Mouse (Mus musculus): ENCODE measurements at regions not wholly inside any gene's neighbourhood (a gene's known extent, or its start where the extent isn't known, plus 50 kb on each side); places are given as distances from the start of the nearest gene placed in this dataset.

- TF ChIP-seq EP300 (IDR thresholded peaks at IDR 0.05) (no peak), CTCF (IDR thresholded peaks at IDR 0.05) (no peak)
- DNase-seq (ENCODE audit: low spot score) (no peak), ATAC-seq (no peak)
- H3K4me2 ChIP-seq (replicated peaks; ENCODE audit: low read depth, low read length): no peak overlapping the region
- WGBS: 85% methylated on average over 9 of the region's 9 CpGs
- no peaks in the 10 kb centered on the region for H3K27me3 ChIP-seq (replicated peaks; ENCODE audit: insufficient read depth, low read length)
- H3K4me3 ChIP-seq (ENCODE audit: low read depth, low read length): no peak overlapping the region
- no peak overlapping the region for H3K27ac ChIP-seq (ENCODE audit: low read length)
- H3K36me3 ChIP-seq (ENCODE audit: insufficient read depth, low read length): no peaks in the 10 kb centered on the region
- no peak overlapping the region for H3K9ac ChIP-seq (replicated peaks; ENCODE audit: low read depth)
- H3K4me1 ChIP-seq (ENCODE audit: insufficient read depth, low read depth, low read length): no peaks in the 10 kb centered on the region
- H3K9me3 ChIP-seq (ENCODE audit: low read length): no peaks in the 10 kb centered on the region
These were observed 848.9 kb downstream of the Brinp3 start for GRCm38 (mm10) chr1:147343276-147343953.

GRCm38 (mm10) chr1:147344027-147344426 lies 849.5 kb downstream of the Brinp3 start:
- DNase-seq (ENCODE audit: low spot score): no peak
- H3K9ac ChIP-seq (replicated peaks; ENCODE audit: low read depth): no peak overlapping the region

More at GRCm38 (mm10) chr1:147344027-147344426, 849.5 kb downstream of the Brinp3 start:
- no peaks in the 10 kb centered on the region for H3K36me3 ChIP-seq (ENCODE audit: insufficient read depth, low read length)
- H3K4me1 ChIP-seq (ENCODE audit: insufficient read depth, low read depth, low read length): no peaks in the 10 kb centered on the region
- no peak overlapping the region for H3K4me3 ChIP-seq (ENCODE audit: low read depth, low read length)
- H3K27ac ChIP-seq (ENCODE audit: low read length): no peak overlapping the region
- H3K9me3 ChIP-seq (ENCODE audit: low read length): no peaks in the 10 kb centered on the region
- 74% methylated on average over 3 of the region's 3 CpGs for WGBS
- ATAC-seq: no peak
- TF ChIP-seq EP300 (IDR thresholded peaks at IDR 0.05): no peak
- no peak for TF ChIP-seq CTCF (IDR thresholded peaks at IDR 0.05)
- no peaks in the 10 kb centered on the region for H3K27me3 ChIP-seq (replicated peaks; ENCODE audit: insufficient read depth, low read length)
- H3K4me2 ChIP-seq (replicated peaks; ENCODE audit: low read depth, low read length): no peak overlapping the region
